Mouse (Mus musculus) heart, adult 2 months (tissue): ENCODE results near the gene Rufy2.

Experiments
- CTCF ChIP-seq: fragments of 200-600 bp; IDR thresholded peaks from 2 replicates; pipeline ENCODE4 v1.8.1; 2022; ENCODE audit warnings: antibody characterized with exemption, mild to moderate bottlenecking, moderate library complexity
- POLR2A ChIP-seq: fragments of 200-500 bp; IDR thresholded peaks from 2 replicates; pipeline ENCODE4 v1.6.1; 2011; ENCODE audit warnings: mild to moderate bottlenecking, low read depth, low read length, control low read depth; ENCODE audit not compliant: insufficient read depth

GRCm38 (mm10) chr10:62984495-62984894, 4.5 kb downstream of the Rufy2 start:
- TF ChIP-seq CTCF = no peak
- no peak for TF ChIP-seq POLR2A
